Mouse (Mus musculus) T-helper 1 cell (primary cell): ENCODE measurements around the gene Tef.

Source experiments
- in situ Hi-C: fragments of 300-600 bp; cut with MboI, MseI; formaldehyde crosslinking; loops from one replicate; pipeline ENCODE4 v1.15.1; 2025; ENCODE audit warnings: high pct_unique_total_duplicates

Tef gene

GRCm38 (mm10) chr15:81848301-81848700 is 46.1 kb downstream of the Tef start:
- in situ Hi-C loops = no loop called here

GRCm38 (mm10) chr15:81849104-81849503 is 46.9 kb downstream of the Tef start:
- in situ Hi-C loops = no loop called here

GRCm38 (mm10) chr15:81850718-81851117 is 48.5 kb downstream of the Tef start:
- in situ Hi-C loops = loop anchor here (5.0 to 25.0 kb wide), 2 partner anchors 38 to 1263 kb away; no protein-coding TSS in a partner anchor

- in situ Hi-C loops = loop anchor here (5.0 to 25.0 kb wide), 2 partner anchors 39 to 1264 kb away; no protein-coding TSS in a partner anchor
These were observed 49.2 kb downstream of the Tef start for GRCm38 (mm10) chr15:81851375-81851774.

- in situ Hi-C loops = loop anchor here (5.0 to 25.0 kb wide), 2 partner anchors 40 to 1265 kb away; no protein-coding TSS in a partner anchor
These were observed 50.3 kb downstream of the Tef start for GRCm38 (mm10) chr15:81852411-81853000.

GRCm38 (mm10) chr15:81853081-81853480 is 50.9 kb downstream of the Tef start:
- in situ Hi-C loops = loop anchor here (5.0 to 25.0 kb wide), 2 partner anchors 41 to 1266 kb away; no protein-coding TSS in a partner anchor

GRCm38 (mm10) chr15:81856030-81856790 is 54.0 kb downstream of the Tef start:
- in situ Hi-C loops = loop anchor here (25.0 kb wide), 1 partner anchor 1269 kb away; no protein-coding TSS in a partner anchor

- in situ Hi-C loops = loop anchor here (25.0 kb wide), 1 partner anchor 1270 kb away; no protein-coding TSS in a partner anchor
These were observed 54.9 kb downstream of the Tef start for GRCm38 (mm10) chr15:81856938-81857723.

GRCm38 (mm10) chr15:81857724-81858116 is 55.5 kb downstream of the Tef start:
- in situ Hi-C loops = loop anchor here (25.0 kb wide), 1 partner anchor 1270 kb away; no protein-coding TSS in a partner anchor

- in situ Hi-C loops = loop anchor here (25.0 kb wide), 1 partner anchor 1271 kb away; no protein-coding TSS in a partner anchor
These were observed 55.9 kb downstream of the Tef start for GRCm38 (mm10) chr15:81858138-81858516.

GRCm38 (mm10) chr15:81858517-81859329 is 56.5 kb downstream of the Tef start, which contains the start of gene Tob2:
TSS of gene Tob2 (minus strand) at chr15:81858796.
- in situ Hi-C loops = loop anchor here (25.0 kb wide), 1 partner anchor 1271 kb away; no protein-coding TSS in a partner anchor

GRCm38 (mm10) chr15:81859330-81860255 is 57.4 kb downstream of the Tef start:
- in situ Hi-C loops = loop anchor here (25.0 kb wide), 1 partner anchor 1272 kb away; no protein-coding TSS in a partner anchor

- in situ Hi-C loops = loop anchor here (25.0 kb wide), 1 partner anchor 1273 kb away; no protein-coding TSS in a partner anchor
These were observed 58.4 kb downstream of the Tef start for GRCm38 (mm10) chr15:81860471-81861135.

GRCm38 (mm10) chr15:81864238-81864637 is 62.0 kb downstream of the Tef start:
- in situ Hi-C loops = loop anchor here (25.0 kb wide), 1 partner anchor 1277 kb away; no protein-coding TSS in a partner anchor

- in situ Hi-C loops = loop anchor here (25.0 kb wide), 1 partner anchor 1283 kb away; no protein-coding TSS in a partner anchor
These were observed 67.8 kb downstream of the Tef start for GRCm38 (mm10) chr15:81869985-81870384.

GRCm38 (mm10) chr15:81871604-81872261 is 69.5 kb downstream of the Tef start, which contains the start of gene Phf5a:
TSS of gene Phf5a (minus strand) at chr15:81871911.
- in situ Hi-C loops = loop anchor here (25.0 kb wide), 1 partner anchor 1284 kb away; no protein-coding TSS in a partner anchor

GRCm38 (mm10) chr15:81872262-81873136 is 70.3 kb downstream of the Tef start, which contains the start of gene Aco2:
TSS of gene Aco2 (plus strand) at chr15:81872309.
- in situ Hi-C loops = loop anchor here (25.0 kb wide), 1 partner anchor 1285 kb away; no protein-coding TSS in a partner anchor
